Mouse (Mus musculus) intestine, embryonic 14.5 days (tissue): ENCODE results near the gene Setd3. TPM values are rescaled to one million over a fixed set of nuclear protein-coding genes. Genes with fewer than 3 reads are reported as not detected.

ENCODE experiments used
- ATAC-seq: fragments of 200-750 bp; cut with Nextera tagmentation; replicated peaks from 2 replicates; pipeline ENCODE4 v1.8.0; 2017; ENCODE audit warnings: low read depth, moderate number of reproducible peaks, moderate TSS enrichment, moderate library complexity; ENCODE audit not compliant: low FRiP score, low TSS enrichment
- DNase-seq: peaks from one replicate; pipeline ENCODE4 v3.0.0-alpha.2; 2018; ENCODE audit warnings: low spot score
- H3K27ac ChIP-seq: fragments of 300-500 bp; sonication (generic); 2 replicates; pipeline ENCODE4 v1.5.1; 2014; ENCODE audit warnings: low read depth, mild to moderate bottlenecking, control low read depth
- H3K27me3 ChIP-seq: fragments of 300-500 bp; sonication (generic); replicated peaks from 2 replicates; pipeline ENCODE4 v1.6.1; 2014; ENCODE audit warnings: low read length, control low read depth; ENCODE audit not compliant: control insufficient read depth, insufficient read depth
- H3K36me3 ChIP-seq: fragments of 300-500 bp; sonication (generic); 2 replicates; pipeline ENCODE4 v1.6.1; 2014; ENCODE audit warnings: low read length, control low read depth; ENCODE audit not compliant: control insufficient read depth, insufficient read depth
- H3K4me1 ChIP-seq: fragments of 300-500 bp; sonication (generic); replicated peaks from 2 replicates; pipeline ENCODE4 v1.6.1; 2014; ENCODE audit warnings: low read length, control low read depth, mixed read lengths; ENCODE audit not compliant: control insufficient read depth, insufficient read depth
- H3K4me2 ChIP-seq: fragments of 300-500 bp; sonication (generic); 2 replicates; pipeline ENCODE4 v1.6.1; 2014; ENCODE audit warnings: low read length
- H3K4me3 ChIP-seq: fragments of 300-500 bp; sonication (generic); 2 replicates; pipeline ENCODE4 v1.5.1; 2014; ENCODE audit warnings: low read depth, low read length, control low read depth, mixed read lengths
- H3K9ac ChIP-seq: fragments of 300-500 bp; sonication (generic); 2 replicates; pipeline ENCODE4 v1.6.1; 2014; ENCODE audit warnings: mild to moderate bottlenecking, low read length
- H3K9me3 ChIP-seq: fragments of 300-500 bp; sonication (generic); 2 replicates; pipeline ENCODE4 v1.6.1; 2016; ENCODE audit warnings: low read length, control low read depth; ENCODE audit not compliant: control insufficient read depth
- WGBS: fragments of 180-500 bp; shearing (Covaris S2); extraction: QIAGEN DNeasy Blood & Tissue Kit; methylation state at CpG from one replicate; pipeline ENCODE4 v1.1.7; 2014; 5-methylcytosine and 5-hydroxymethylcytosine counted together
- polyA plus RNA-seq: library from polyadenylated mRNA; unstranded; fragments of >200 nt; fragmentation: Nextera tagmentation; extraction: Ambion mirVana; gene quantifications from 2 replicates; pipeline ENCODE4 v1.2.1, GENCODE M21; 2014

Gene Setd3
- 75.9 and 83.6 TPM in 2 replicates for polyA plus RNA-seq

GRCm38 (mm10) chr12:108179246-108179320 lies at the start of gene Setd3:
Gene Setd3, minus strand, starts transcription at chr12:108179314.
- no peak for ATAC-seq
- DNase-seq: no peak
- peaks cover 26% of the 10 kb centered on the region for H3K36me3 ChIP-seq
- 0% methylated on average over 7 of the region's 9 CpGs for WGBS
- no peaks in the 10 kb centered on the region for H3K27me3 ChIP-seq
- no peaks in the 10 kb centered on the region for H3K9me3 ChIP-seq
- peak within 1 kb of the TSS; percentile 92 for H3K9ac ChIP-seq
- peaks cover 24% of the 10 kb centered on the region for H3K4me1 ChIP-seq
- H3K27ac ChIP-seq: peak within 1 kb of the TSS; percentile 90
- peak within 1 kb of the TSS; percentile 97 for H3K4me2 ChIP-seq
- H3K4me3 ChIP-seq: peak within 1 kb of the TSS; percentile 67

- H3K9me3 ChIP-seq: no peaks in the 10 kb centered on the region
- ATAC-seq (no peak), DNase-seq (no peak)
- peaks cover 23% of the 10 kb centered on the region for H3K4me1 ChIP-seq
- WGBS: 74% methylated on average over 16 of the region's 16 CpGs
- no peak overlapping the region for H3K4me3 ChIP-seq
- no peak overlapping the region for H3K4me2 ChIP-seq
- H3K9ac ChIP-seq: no peak overlapping the region
- no peaks in the 10 kb centered on the region for H3K27me3 ChIP-seq
- no peaks in the 10 kb centered on the region for H3K36me3 ChIP-seq
- no peak overlapping the region for H3K27ac ChIP-seq
Measured at GRCm38 (mm10) chr12:108227527-108227926, 48.4 kb upstream of the Setd3 start.

- H3K27ac ChIP-seq: no peak overlapping the region
- H3K36me3 ChIP-seq: no peaks in the 10 kb centered on the region
- peaks cover 19% of the 10 kb centered on the region for H3K4me1 ChIP-seq
- no peaks in the 10 kb centered on the region for H3K9me3 ChIP-seq
- 85% methylated on average over 12 of the region's 12 CpGs for WGBS
- no peaks in the 10 kb centered on the region for H3K27me3 ChIP-seq
- ATAC-seq: no peak
- no peak overlapping the region for H3K9ac ChIP-seq
- no peak for DNase-seq
- H3K4me3 ChIP-seq: no peak overlapping the region
- no peak overlapping the region for H3K4me2 ChIP-seq
Measured at GRCm38 (mm10) chr12:108226941-108227340, 47.8 kb upstream of the Setd3 start.

- no peak for ATAC-seq
- Histone ChIP-seq H3K4me3 (no peak overlapping the region), H3K4me2 (no peak overlapping the region), H3K36me3 (no peaks in the 10 kb centered on the region), H3K27ac (no peak overlapping the region), H3K27me3 (no peaks in the 10 kb centered on the region), H3K4me1 (peaks cover 15% of the 10 kb centered on the region; the same call in 1 of the 2 replicates), H3K9ac (no peak overlapping the region), H3K9me3 (no peaks in the 10 kb centered on the region)
- no peak for DNase-seq
- 81% methylated on average over 13 of the region's 13 CpGs for WGBS
Measured at GRCm38 (mm10) chr12:108226216-108226615, 47.1 kb upstream of the Setd3 start.

- H3K36me3 ChIP-seq: no peaks in the 10 kb centered on the region
- no peaks in the 10 kb centered on the region for H3K9me3 ChIP-seq
- H3K9ac ChIP-seq: no peak overlapping the region
- ATAC-seq (no peak), DNase-seq (no peak)
- H3K4me1 ChIP-seq: 0 out of 2 replicates have a peak, but pooled peaks cover 15% of the 10 kb centered on the region
- H3K4me3 ChIP-seq: no peak overlapping the region
- no peak overlapping the region for H3K4me2 ChIP-seq
- H3K27me3 ChIP-seq: no peaks in the 10 kb centered on the region
- WGBS: 79% methylated on average over 7 of the region's 7 CpGs
- no peak overlapping the region for H3K27ac ChIP-seq
Measured at GRCm38 (mm10) chr12:108225781-108226180, 46.7 kb upstream of the Setd3 start.

GRCm38 (mm10) chr12:108223357-108223756 lies 44.2 kb upstream of the Setd3 start:
- Histone ChIP-seq H3K9ac (no peak overlapping the region), H3K4me2 (no peak overlapping the region), H3K27ac (no peak overlapping the region), H3K9me3 (no peaks in the 10 kb centered on the region), H3K36me3 (no peaks in the 10 kb centered on the region), H3K4me3 (no peak overlapping the region), H3K4me1 (peaks cover 36% of the 10 kb centered on the region), H3K27me3 (no peaks in the 10 kb centered on the region)
- DNase-seq: no peak
- 31% methylated on average over 8 of the region's 8 CpGs for WGBS
- ATAC-seq: no peak

- Histone ChIP-seq H3K9me3 (no peaks in the 10 kb centered on the region), H3K36me3 (no peaks in the 10 kb centered on the region), H3K9ac (no peak overlapping the region), H3K4me1 (peaks cover 36% of the 10 kb centered on the region), H3K27me3 (no peaks in the 10 kb centered on the region), H3K4me2 (no peak overlapping the region), H3K27ac (no peak overlapping the region), H3K4me3 (no peak overlapping the region)
- no peak for DNase-seq
- ATAC-seq: no peak
- 91% methylated on average over 7 of the region's 7 CpGs for WGBS
Measured at GRCm38 (mm10) chr12:108221712-108222111, 42.6 kb upstream of the Setd3 start.

GRCm38 (mm10) chr12:108221206-108221605 lies 42.1 kb upstream of the Setd3 start:
- H3K36me3 ChIP-seq: no peaks in the 10 kb centered on the region
- no peak overlapping the region for H3K4me2 ChIP-seq
- 68% methylated on average over 10 of the region's 10 CpGs for WGBS
- no peak overlapping the region for H3K4me3 ChIP-seq
- ATAC-seq (0 out of 2 replicates have a peak, but pooled peaks have one; percentile 12), DNase-seq (no peak)
- no peaks in the 10 kb centered on the region for H3K27me3 ChIP-seq
- H3K4me1 ChIP-seq: peaks cover 36% of the 10 kb centered on the region
- no peak overlapping the region for H3K9ac ChIP-seq
- no peaks in the 10 kb centered on the region for H3K9me3 ChIP-seq
- no peak overlapping the region for H3K27ac ChIP-seq

GRCm38 (mm10) chr12:108220621-108221020 lies 41.5 kb upstream of the Setd3 start:
- Histone ChIP-seq H3K27ac (no peak overlapping the region), H3K4me1 (peaks cover 32% of the 10 kb centered on the region), H3K4me2 (no peak overlapping the region), H3K4me3 (no peak overlapping the region), H3K9me3 (no peaks in the 10 kb centered on the region), H3K27me3 (no peaks in the 10 kb centered on the region), H3K9ac (no peak overlapping the region), H3K36me3 (no peaks in the 10 kb centered on the region)
- DNase-seq: no peak
- WGBS: 71% methylated on average over 12 of the region's 12 CpGs
- ATAC-seq: no peak
